Mouse (Mus musculus) ES-Bruce4 (cell line): ENCODE measurements around the gene Cpn1. TPM values are rescaled to one million over a fixed set of nuclear protein-coding genes. Genes with fewer than 3 reads are reported as not detected.

Experiments
- H3K27ac ChIP-seq: 2 replicates; pipeline ENCODE4 v1.5.1; 2012; ENCODE audit warnings: low read length, inconsistent platforms; ENCODE audit not compliant: insufficient read depth
- H3K27me3 ChIP-seq: 2 replicates; pipeline ENCODE4 v1.6.1; 2012; ENCODE audit warnings: mild to moderate bottlenecking, low read length, inconsistent platforms; ENCODE audit not compliant: control insufficient read depth, poor library complexity, insufficient read depth, severe bottlenecking
- H3K36me3 ChIP-seq: 2 replicates; pipeline ENCODE4 v1.6.1; 2012; ENCODE audit warnings: inconsistent platforms, mild to moderate bottlenecking, low read length, moderate library complexity; ENCODE audit not compliant: control insufficient read depth, poor library complexity, insufficient read depth, severe bottlenecking
- H3K4me1 ChIP-seq: one replicate; pipeline ENCODE4 v1.8.1; 2011; ENCODE audit warnings: low read length; ENCODE audit not compliant: control insufficient read depth, insufficient read depth
- H3K4me3 ChIP-seq: 2 replicates; pipeline ENCODE4 v1.5.1; 2011; ENCODE audit warnings: low read depth, mild to moderate bottlenecking, low read length
- H3K9ac ChIP-seq: 2 replicates; pipeline ENCODE4 v1.6.1; 2012; ENCODE audit warnings: low read depth, mild to moderate bottlenecking, inconsistent platforms; ENCODE audit not compliant: poor library complexity, severe bottlenecking
- H3K9me3 ChIP-seq: replicated peaks from 2 replicates; pipeline ENCODE4 v1.6.1; 2012; ENCODE audit warnings: mild to moderate bottlenecking, low read length, inconsistent platforms; ENCODE audit not compliant: control insufficient read depth, poor library complexity, insufficient read depth, severe bottlenecking
- CTCF ChIP-seq: IDR thresholded peaks from one replicate; pipeline ENCODE4 v1.8.1; 2011; ENCODE audit warnings: low read depth, low read length
- EP300 ChIP-seq: IDR thresholded peaks from 2 replicates; pipeline ENCODE4 v1.6.1; 2011; ENCODE audit warnings: low read depth, low read length; ENCODE audit not compliant: insufficient read depth
- POLR2A ChIP-seq: IDR thresholded peaks from one replicate; pipeline ENCODE4 v1.8.1; 2011; ENCODE audit warnings: low read length; ENCODE audit not compliant: insufficient read depth
- polyA plus RNA-seq: library from polyadenylated mRNA; stranded (reverse); fragments of >200 nt; gene quantifications from 2 replicates; pipeline ENCODE4 v1.2.4, GENCODE M21; 2011; ENCODE audit warnings: low read depth; ENCODE audit not compliant: missing spikeins, insufficient read depth, insufficient read length

Cpn1 gene
- polyA plus RNA-seq, result 0.78 and 1.2 TPM in 2 replicates

- H3K9ac ChIP-seq, result peak within 1 kb of the TSS; percentile 38
- H3K4me1 ChIP-seq, result no peaks in the 10 kb centered on the region
- TF ChIP-seq CTCF (peak; percentile 38), EP300 (0 out of 2 replicates have a peak, but pooled peaks have one; percentile 15), POLR2A (no peak)
- H3K9me3 ChIP-seq, result no peaks in the 10 kb centered on the region
- H3K27ac ChIP-seq, result no peak within 1 kb of the TSS
- H3K4me3 ChIP-seq, result peak within 1 kb of the TSS; percentile 48
- H3K27me3 ChIP-seq, result no peaks in the 10 kb centered on the region
- no peaks in the 10 kb centered on the region for H3K36me3 ChIP-seq
Observed at GRCm38 (mm10) chr19:43986069-43986794, at the start of gene Cpn1. TSS of gene Cpn1 (minus strand) at chr19:43986556.

DNA sequence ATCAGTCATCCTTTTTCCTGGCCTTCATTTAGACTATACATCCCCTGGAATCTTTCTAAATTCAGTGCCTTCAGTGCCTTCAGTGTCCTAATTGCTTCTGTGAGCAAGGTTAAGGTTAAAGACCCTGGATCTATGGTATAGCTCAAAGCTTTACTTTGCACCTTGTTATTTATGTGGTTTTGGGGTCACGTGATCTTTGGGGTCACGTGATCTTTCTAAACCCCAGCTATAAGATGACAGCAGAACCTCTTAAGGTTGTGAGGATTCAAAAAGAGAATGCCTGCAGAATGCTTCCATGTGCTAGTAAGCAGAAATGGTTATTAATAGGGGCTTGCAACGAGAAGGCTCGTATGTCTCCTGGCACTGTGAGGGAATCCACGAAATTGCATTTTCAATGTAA, 47.0 kb upstream of the Cpn1 start:
- Histone ChIP-seq H3K4me3 (no peak overlapping the region), H3K36me3 (peaks cover 5% of the 10 kb centered on the region), H3K27ac (no peak overlapping the region), H3K9ac (no peak overlapping the region), H3K9me3 (no peaks in the 10 kb centered on the region), H3K27me3 (no peaks in the 10 kb centered on the region), H3K4me1 (no peaks in the 10 kb centered on the region)
- TF ChIP-seq POLR2A (no peak), EP300 (no peak), CTCF (no peak)

GRCm38 (mm10) chr19:44032046-44032744, 45.8 kb upstream of the Cpn1 start:
- H3K27me3 ChIP-seq, result no peaks in the 10 kb centered on the region
- TF ChIP-seq EP300 (no peak), POLR2A (no peak), CTCF (no peak)
- H3K36me3 ChIP-seq, result peaks cover 3% of the 10 kb centered on the region
- H3K27ac ChIP-seq, result no peak overlapping the region
- H3K9me3 ChIP-seq, result no peaks in the 10 kb centered on the region
- no peak overlapping the region for H3K4me3 ChIP-seq
- H3K9ac ChIP-seq, result no peak overlapping the region
- H3K4me1 ChIP-seq, result no peaks in the 10 kb centered on the region

GRCm38 (mm10) chr19:44030024-44030423, 43.7 kb upstream of the Cpn1 start:
- no peaks in the 10 kb centered on the region for H3K4me1 ChIP-seq
- H3K27me3 ChIP-seq, result no peaks in the 10 kb centered on the region
- no peak overlapping the region for H3K9ac ChIP-seq
- no peak overlapping the region for H3K4me3 ChIP-seq
- H3K9me3 ChIP-seq, result no peaks in the 10 kb centered on the region
- no peak overlapping the region for H3K27ac ChIP-seq
- no peak for TF ChIP-seq CTCF
- no peak for TF ChIP-seq EP300
- TF ChIP-seq POLR2A, result no peak
- no peaks in the 10 kb centered on the region; the same call in 1 of the 2 replicates for H3K36me3 ChIP-seq

DNA sequence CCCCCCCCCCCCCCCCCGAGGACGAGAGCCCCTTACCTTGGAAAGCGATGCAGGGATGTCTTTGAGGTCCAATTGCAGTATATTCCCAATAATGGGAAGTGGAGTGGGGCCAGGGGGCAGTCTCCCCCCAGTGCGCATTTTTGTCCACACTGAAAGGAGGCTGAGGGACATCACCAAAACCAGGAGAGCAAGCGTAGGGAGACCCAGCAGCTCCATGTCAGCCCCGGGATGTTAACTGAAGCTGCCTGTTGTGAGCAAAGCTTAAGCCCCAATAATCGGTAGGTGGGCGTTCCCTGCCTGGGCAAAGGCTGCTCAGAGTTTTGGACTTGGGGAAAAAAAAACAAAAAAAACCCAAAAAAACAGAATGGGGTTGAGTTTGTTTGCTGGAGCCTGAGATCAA, 42.6 kb upstream of the Cpn1 start, which contains the start of gene Cyp2c23:
Cyp2c23 (minus strand) TSS at position 237 of the 400 bp plus-strand sequence.
- H3K36me3 ChIP-seq, result no peaks in the 10 kb centered on the region
- no peak within 1 kb of the TSS for H3K4me3 ChIP-seq
- H3K27ac ChIP-seq, result no peak within 1 kb of the TSS
- no peak within 1 kb of the TSS for H3K9ac ChIP-seq
- no peaks in the 10 kb centered on the region for H3K27me3 ChIP-seq
- no peak for TF ChIP-seq EP300
- no peak for TF ChIP-seq CTCF
- TF ChIP-seq POLR2A, result no peak
- no peaks in the 10 kb centered on the region for H3K9me3 ChIP-seq
- no peaks in the 10 kb centered on the region for H3K4me1 ChIP-seq

GRCm38 (mm10) chr19:44026956-44027530, 40.7 kb upstream of the Cpn1 start:
- Histone ChIP-seq H3K27ac (no peak overlapping the region), H3K36me3 (no peaks in the 10 kb centered on the region), H3K9ac (no peak overlapping the region), H3K27me3 (no peaks in the 10 kb centered on the region), H3K9me3 (no peaks in the 10 kb centered on the region), H3K4me3 (no peak overlapping the region), H3K4me1 (no peaks in the 10 kb centered on the region)
- no peak for TF ChIP-seq POLR2A
- no peak for TF ChIP-seq CTCF
- no peak for TF ChIP-seq EP300
